Mouse (Mus musculus) limb, embryonic 14.5 days (tissue): ENCODE measurements around the gene Slc25a12. TPM values are rescaled to one million over a fixed set of nuclear protein-coding genes. Genes with fewer than 3 reads are reported as not detected.
A peak's percentile ranks its signal among the peaks of the same experiment; 100 is the strongest.

Source experiments
- ATAC-seq: fragments of 200-750 bp; cut with Nextera tagmentation; 2 replicates; pipeline ENCODE4 v1.8.0; 2017; ENCODE audit warnings: low read depth, moderate number of reproducible peaks, moderate TSS enrichment; ENCODE audit not compliant: low FRiP score
- DNase-seq: peaks from one replicate; pipeline ENCODE4 v3.0.0-alpha.2; 2015; ENCODE audit warnings: low spot score
- H3K27ac ChIP-seq: fragments of 300-500 bp; sonication (generic); replicated peaks from 2 replicates; pipeline ENCODE4 v1.5.1; 2014; ENCODE audit warnings: low read depth, mild to moderate bottlenecking, low read length, moderate library complexity, mixed read lengths
- H3K27me3 ChIP-seq: fragments of 300-500 bp; sonication (generic); 2 replicates; pipeline ENCODE4 v1.6.1; 2014; ENCODE audit warnings: low read length, mixed read lengths; ENCODE audit not compliant: control insufficient read depth, insufficient read depth
- H3K36me3 ChIP-seq: fragments of 300-500 bp; sonication (generic); 2 replicates; pipeline ENCODE4 v1.6.1; 2014; ENCODE audit warnings: mild to moderate bottlenecking, low read length, moderate library complexity, mixed read lengths; ENCODE audit not compliant: control insufficient read depth, insufficient read depth
- H3K4me1 ChIP-seq: fragments of 300-500 bp; sonication (generic); 2 replicates; pipeline ENCODE4 v1.6.1; 2014; ENCODE audit warnings: antibody characterized with exemption, low read length, mixed read lengths; ENCODE audit not compliant: control insufficient read depth, insufficient read depth
- H3K4me2 ChIP-seq: fragments of 300-500 bp; sonication (generic); replicated peaks from 2 replicates; pipeline ENCODE4 v1.6.1; 2014; ENCODE audit warnings: low read depth, mild to moderate bottlenecking, low read length, moderate library complexity; ENCODE audit not compliant: severe bottlenecking
- H3K4me3 ChIP-seq: fragments of 300-500 bp; sonication (generic); replicated peaks from 2 replicates; pipeline ENCODE4 v1.5.1; 2014; ENCODE audit warnings: low read length
- H3K9ac ChIP-seq: fragments of 300-500 bp; sonication (generic); 2 replicates; pipeline ENCODE4 v1.6.1; 2014; ENCODE audit warnings: mild to moderate bottlenecking, low read depth, low read length, moderate library complexity; ENCODE audit not compliant: severe bottlenecking
- H3K9me3 ChIP-seq: fragments of 300-500 bp; sonication (generic); 2 replicates; pipeline ENCODE4 v1.6.1; 2016; ENCODE audit warnings: low read length; ENCODE audit not compliant: control insufficient read depth
- POLR2A ChIP-seq: fragments of 200-500 bp; IDR thresholded peaks from 2 replicates; pipeline ENCODE4 v1.8.0; 2012; ENCODE audit warnings: inconsistent platforms, mild to moderate bottlenecking, moderate library complexity, borderline replicate concordance; ENCODE audit not compliant: insufficient read depth, insufficient read length; ENCODE audit errors: extremely low read depth
- WGBS: fragments of 180-500 bp; shearing (Covaris S2); extraction: QIAGEN DNeasy Blood & Tissue Kit; methylation state at CpG from one replicate; pipeline ENCODE4 v1.1.7; 2014; 5-methylcytosine and 5-hydroxymethylcytosine counted together
- polyA plus RNA-seq, 2 experiments: library from polyadenylated mRNA; depleted of rRNA in 1 of 2; stranded (reverse) in 1 of 2; unstranded in 1 of 2; fragments of >200 nt; fragmentation: Nextera tagmentation in 1 of 2; extraction: Ambion mirVana in 1 of 2; gene quantifications; 2 replicates each; pipeline versions ENCODE4 v1.2.1 to v1.2.3; 2012 to 2014

The Slc25a12 gene
- polyA plus RNA-seq, 2 experiments, result 30.9 to 33.1 TPM

DNA sequence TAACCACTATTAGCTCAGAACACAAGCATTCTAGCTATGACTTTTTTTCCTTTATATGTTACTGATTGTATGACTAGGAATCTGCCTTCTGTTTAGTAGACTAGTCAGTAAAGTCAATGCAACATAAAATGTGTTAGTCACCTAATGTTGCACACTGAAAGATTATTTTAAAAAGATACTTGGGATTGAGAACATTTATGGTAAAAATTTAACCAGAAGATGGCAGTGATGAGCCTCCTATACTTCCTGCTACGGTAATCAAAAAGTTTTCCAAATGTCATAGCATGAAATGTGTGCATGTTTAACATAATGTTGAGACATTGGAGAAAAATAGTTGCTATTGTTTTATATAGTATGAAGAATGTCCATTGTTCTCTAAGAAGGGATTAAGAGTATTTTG lies 140.2 kb downstream of the Slc25a12 start:
- Histone ChIP-seq H3K4me2 (no peak overlapping the region), H3K27ac (no peak overlapping the region), H3K9me3 (no peaks in the 10 kb centered on the region), H3K27me3 (no peaks in the 10 kb centered on the region), H3K4me3 (no peak overlapping the region), H3K36me3 (peaks cover 40% of the 10 kb centered on the region), H3K4me1 (0 out of 2 replicates have a peak, but pooled peaks cover 2% of the 10 kb centered on the region), H3K9ac (no peak overlapping the region)
- TF ChIP-seq POLR2A, result no peak
- ATAC-seq, result no peak
- peak; percentile 34 for DNase-seq
- 31% methylated on average over 1 of the region's 1 CpGs for WGBS

Other genes starting within 250 kb of the Slc25a12 start
- gene Cybrd1, start 249.8 kb downstream of the Slc25a12 start, polyA plus RNA-seq (2012; rRNA removed), result 18.9 and 21.6 TPM in 2 replicates
- gene Cybrd1, start 249.8 kb downstream of the Slc25a12 start, polyA plus RNA-seq (2014; fragmentation: Nextera tagmentation; extraction: Ambion mirVana), result 6.5 and 7.4 TPM in 2 replicates
- gene Dync1i2, start 156.0 kb downstream of the Slc25a12 start, polyA plus RNA-seq (2012; rRNA removed), result 82.5 and 95.0 TPM in 2 replicates
- 94.7 and 108 TPM in 2 replicates for gene Dync1i2, start 156.0 kb downstream of the Slc25a12 start, polyA plus RNA-seq (2014; fragmentation: Nextera tagmentation; extraction: Ambion mirVana)
- 55.3 and 67.3 TPM in 2 replicates for gene Hat1, start 21.2 kb upstream of the Slc25a12 start, polyA plus RNA-seq (2012; rRNA removed)
- 93.9 and 97.1 TPM in 2 replicates for gene Hat1, start 21.2 kb upstream of the Slc25a12 start, polyA plus RNA-seq (2014; fragmentation: Nextera tagmentation; extraction: Ambion mirVana)
- gene Metap1d, start 85.5 kb upstream of the Slc25a12 start, polyA plus RNA-seq (2012; rRNA removed), result 79.4 and 86.8 TPM in 2 replicates
- 44.3 and 54.5 TPM in 2 replicates for gene Metap1d, start 85.5 kb upstream of the Slc25a12 start, polyA plus RNA-seq (2014; fragmentation: Nextera tagmentation; extraction: Ambion mirVana)
- 4.3 and 6.3 TPM in 2 replicates for gene Dlx1, start 160.4 kb upstream of the Slc25a12 start, polyA plus RNA-seq (2012; rRNA removed)
- 4.1 and 4.3 TPM in 2 replicates for gene Dlx1, start 160.4 kb upstream of the Slc25a12 start, polyA plus RNA-seq (2014; fragmentation: Nextera tagmentation; extraction: Ambion mirVana)
- 3.6 and 3.9 TPM in 2 replicates for gene Dlx2, start 179.0 kb upstream of the Slc25a12 start, polyA plus RNA-seq (2012; rRNA removed)
- 3.1 and 4.6 TPM in 2 replicates for gene Dlx2, start 179.0 kb upstream of the Slc25a12 start, polyA plus RNA-seq (2014; fragmentation: Nextera tagmentation; extraction: Ambion mirVana)